Comparison of ENCODE assay signal across 8 mouse cellular contexts in the genomic region with DNA sequence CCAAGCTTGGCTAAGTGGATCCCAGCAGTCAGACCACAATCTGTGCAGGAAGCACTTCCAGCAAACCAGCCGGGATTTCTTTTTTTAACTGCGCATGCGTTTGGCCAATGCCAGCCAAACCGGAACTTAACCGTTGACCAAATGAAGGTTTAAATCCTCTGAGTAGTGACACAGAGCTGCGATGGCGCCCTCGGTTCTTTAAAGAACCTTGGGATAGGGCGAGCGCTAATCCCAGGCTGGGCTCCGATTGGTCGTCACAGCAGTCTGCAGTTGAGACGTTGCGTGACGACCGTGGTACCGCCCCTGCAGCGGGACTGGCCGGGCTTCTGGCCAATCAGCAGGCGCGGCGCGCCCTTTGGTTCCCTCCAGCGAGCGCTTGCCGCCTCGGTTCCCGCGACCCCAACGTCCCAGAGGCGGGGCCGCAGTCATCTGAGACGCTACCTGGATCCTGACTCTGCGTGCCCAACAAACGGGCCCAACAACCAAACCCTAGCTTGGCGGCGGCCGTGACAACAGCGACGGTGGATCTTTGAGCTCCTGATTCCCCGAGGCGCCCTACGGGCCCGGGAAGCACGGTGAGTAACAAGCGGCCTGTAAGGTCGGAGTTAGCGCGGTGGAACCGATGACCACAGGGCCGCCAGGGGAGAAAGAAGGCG. TPM values are rescaled to one million over a fixed set of nuclear protein-coding genes. Genes with fewer than 3 reads are reported as not detected.
DNase-seq lines count a peak whose midpoint lies in the region; ATAC-seq and TF ChIP-seq lines count a peak whose summit lies in the region.

A gene (plus strand): TSS at position 387 of the 656 bp plus-strand sequence.

- under 1% methylated on average over 52 of the region's 52 CpGs for WGBS in hindbrain, embryonic 13.5 days

- peak within 1 kb of the TSS; percentile 75 for H3K9ac ChIP-seq in hindbrain, embryonic 13.5 days

- H3K27ac ChIP-seq in hindbrain, embryonic 13.5 days, result peak within 1 kb of the TSS; percentile 94

- in situ Hi-C loops in Patski (cut with MboI; ENCODE audit: low pct_unique_long_range_greater_than_20kb), result loop anchor here (5.0 kb wide), 1 partner anchor 92 kb away; no protein-coding TSS in a partner anchor

- H3K9me3 ChIP-seq in hindbrain, embryonic 13.5 days, result no peaks in the 10 kb centered on the region

- H3K4me3 ChIP-seq in hindbrain, embryonic 13.5 days, result peak within 1 kb of the TSS; percentile 56

- H3K4me2 ChIP-seq in hindbrain, embryonic 13.5 days, result peak within 1 kb of the TSS; percentile 61

- no peaks in the 10 kb centered on the region for H3K27me3 ChIP-seq in Patski
- H3K27me3 ChIP-seq in hindbrain, embryonic 13.5 days, result no peaks in the 10 kb centered on the region

- H3K4me1 ChIP-seq in hindbrain, embryonic 13.5 days (replicated peaks), result peaks cover 20% of the 10 kb centered on the region

- no peak for TF ChIP-seq CTCF in Patski (IDR thresholded peaks at IDR 0.05)

- peak; percentile 95 for DNase-seq in Patski (ENCODE audit: low read depth, low spot score)
- DNase-seq in cerebellum, postnatal 14 days, result peak; percentile 97
- peak; percentile 95 for DNase-seq in frontal cortex, postnatal 14 days (ENCODE audit: low spot score in 2 of 2)
- DNase-seq in layer of hippocampus, postnatal 25 days (ENCODE audit: extremely low spot score in 1 of 2, low spot score in 1 of 2), result peak; percentile 82 to 89
- peak; percentile 98 for DNase-seq in lung, postnatal 25 days (ENCODE audit: low spot score)
- DNase-seq in retina, embryonic 14.5 days (ENCODE audit: low spot score), result peak; percentile 98
- DNase-seq in thymus, postnatal 4 days, result peak; percentile 97

- H3K36me3 ChIP-seq in hindbrain, embryonic 13.5 days, result no peaks in the 10 kb centered on the region

- peak; percentile 100 for ATAC-seq in Patski
- ATAC-seq in hindbrain, embryonic 13.5 days (ENCODE audit: low FRiP score), result peak; percentile 100

- CTCF ChIA-PET in Patski (lab: Charles Lee), result interaction anchor here (0.9 to 4.7 kb wide), 7 partner anchors 9 to 94 kb away, joined by 3 to 27 read pairs (median 4); a partner anchor contains a TSS

- POLR2A ChIA-PET in Patski (lab: Charles Lee), result interaction anchor here (0.6 to 1.3 kb wide), 2 partner anchors 13 to 785 kb away, joined by 3 to 4 read pairs; a partner anchor contains a TSS

RNA-seq across cellular contexts. Expression of the gene that starts here (rescaled TPM):
- 6.4 TPM for polyA plus RNA-seq in Patski (2021)
- polyA plus RNA-seq in hindbrain, embryonic 13.5 days (2015; fragmentation: Nextera tagmentation; extraction: Ambion mirVana), result 3.1 and 3.5 TPM in 2 replicates
- total RNA-seq in layer of hippocampus, postnatal 25 days (2021), result under 1 TPM; 0.23 to 0.32 TPM

Comparison
In these comparisons a context has a peak if more than half of its experiments do, and no peak if none do; other contexts are left out.
1. Peak in every context shown above with its lines: DNase-seq, ATAC-seq, H3K4me3 ChIP-seq and H3K27ac ChIP-seq.
2. Peak in DNase-seq in layer of hippocampus, postnatal 25 days; RNA of the gene not detected or under 1 TPM.